Mouse (Mus musculus) heart, embryonic 16.5 days (tissue): ENCODE results near the gene Slc16a4. TPM values are rescaled to one million over a fixed set of nuclear protein-coding genes. Genes with fewer than 3 reads are reported as not detected.

Experiments
- ATAC-seq: fragments of 200-750 bp; cut with Nextera tagmentation; replicated peaks from 2 replicates; pipeline ENCODE4 v1.8.0; 2017; ENCODE audit warnings: moderate number of reproducible peaks; ENCODE audit not compliant: insufficient read depth, low FRiP score; ENCODE audit errors: extremely low read depth
- H3K27ac ChIP-seq: fragments of 300-500 bp; sonication (generic); 2 replicates; pipeline ENCODE4 v1.5.1; 2014; ENCODE audit warnings: mild to moderate bottlenecking, low read length, control low read depth, moderate library complexity
- H3K27me3 ChIP-seq: fragments of 300-500 bp; sonication (generic); 2 replicates; pipeline ENCODE4 v1.6.1; 2014; ENCODE audit warnings: low read length, mixed read lengths; ENCODE audit not compliant: control insufficient read depth, insufficient read depth
- H3K36me3 ChIP-seq: fragments of 300-500 bp; sonication (generic); 2 replicates; pipeline ENCODE4 v1.6.1; 2014; ENCODE audit not compliant: control insufficient read depth, insufficient read depth
- H3K4me1 ChIP-seq: fragments of 300-500 bp; sonication (generic); 2 replicates; pipeline ENCODE4 v1.6.1; 2014; ENCODE audit warnings: low read length, mixed read lengths; ENCODE audit not compliant: control insufficient read depth, insufficient read depth
- H3K4me2 ChIP-seq: fragments of 300-500 bp; sonication (generic); 2 replicates; pipeline ENCODE4 v1.6.1; 2014; ENCODE audit warnings: low read depth, mild to moderate bottlenecking, control low read depth, low read length
- H3K4me3 ChIP-seq: fragments of 300-500 bp; sonication (generic); 2 replicates; pipeline ENCODE4 v1.5.1; 2014; ENCODE audit warnings: mild to moderate bottlenecking, control low read depth, low read length
- H3K9ac ChIP-seq: fragments of 300-500 bp; sonication (generic); 2 replicates; pipeline ENCODE4 v1.6.1; 2014; ENCODE audit warnings: low read length, control low read depth
- H3K9me3 ChIP-seq: fragments of 300-500 bp; sonication (generic); replicated peaks from 2 replicates; pipeline ENCODE4 v1.6.1; 2016; ENCODE audit warnings: low read length; ENCODE audit not compliant: control insufficient read depth
- WGBS: fragments of 180-500 bp; shearing (Covaris S2); extraction: QIAGEN DNeasy Blood & Tissue Kit; methylation state at CpG from one replicate; pipeline ENCODE4 v1.1.7; 2014; 5-methylcytosine and 5-hydroxymethylcytosine counted together
- polyA plus RNA-seq: library from polyadenylated mRNA; unstranded; fragments of >200 nt; fragmentation: Nextera tagmentation; extraction: Ambion mirVana; gene quantifications from 2 replicates; pipeline ENCODE4 v1.2.1, GENCODE M21; 2015

The Slc16a4 gene
- polyA plus RNA-seq: 1.0 and 1.2 TPM in 2 replicates

DNA sequence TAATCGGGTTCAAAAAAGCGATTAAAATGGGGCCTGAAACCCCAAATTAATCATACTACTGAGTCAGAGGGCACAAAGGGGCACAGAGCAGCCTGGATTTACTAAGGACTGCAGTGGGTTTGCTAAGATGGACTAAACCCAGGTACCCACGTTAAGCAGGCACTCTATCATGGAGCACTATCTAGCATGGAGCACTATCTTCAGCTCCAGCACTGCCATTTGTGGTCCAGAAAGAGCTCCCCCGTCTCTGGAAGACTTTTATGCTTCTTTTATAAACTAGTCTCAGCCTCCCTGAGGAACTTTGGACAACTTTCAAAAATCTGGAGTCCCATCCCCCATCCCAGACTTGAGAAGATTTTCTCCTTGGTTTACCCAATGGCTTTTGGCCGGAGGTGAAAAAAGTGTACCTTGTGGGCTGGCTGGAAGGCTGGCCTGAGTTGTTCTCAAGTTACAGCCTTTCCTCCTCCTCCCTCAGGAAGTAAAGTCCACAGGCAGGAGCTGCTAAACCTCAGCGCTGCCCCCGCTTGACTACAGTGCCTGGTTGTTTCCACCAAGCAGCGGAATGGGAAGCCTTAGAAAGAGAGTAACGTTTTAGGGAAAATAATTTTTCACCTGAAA, at the start of gene Slc16a4:
Slc16a4 (plus strand) TSS at position 467 of the 618 bp plus-strand sequence.
- Histone ChIP-seq H3K27ac (peak within 1 kb of the TSS; percentile 44; the same call in 1 of the 2 replicates), H3K9me3 (no peaks in the 10 kb centered on the region), H3K4me3 (no peak within 1 kb of the TSS), H3K9ac (no peak within 1 kb of the TSS), H3K36me3 (no peaks in the 10 kb centered on the region), H3K27me3 (no peaks in the 10 kb centered on the region), H3K4me2 (peak within 1 kb of the TSS; percentile 32; the same call in 1 of the 2 replicates), H3K4me1 (no peaks in the 10 kb centered on the region)
- peak; percentile 79 for ATAC-seq
- 27% methylated on average over 9 of the region's 9 CpGs for WGBS

DNA sequence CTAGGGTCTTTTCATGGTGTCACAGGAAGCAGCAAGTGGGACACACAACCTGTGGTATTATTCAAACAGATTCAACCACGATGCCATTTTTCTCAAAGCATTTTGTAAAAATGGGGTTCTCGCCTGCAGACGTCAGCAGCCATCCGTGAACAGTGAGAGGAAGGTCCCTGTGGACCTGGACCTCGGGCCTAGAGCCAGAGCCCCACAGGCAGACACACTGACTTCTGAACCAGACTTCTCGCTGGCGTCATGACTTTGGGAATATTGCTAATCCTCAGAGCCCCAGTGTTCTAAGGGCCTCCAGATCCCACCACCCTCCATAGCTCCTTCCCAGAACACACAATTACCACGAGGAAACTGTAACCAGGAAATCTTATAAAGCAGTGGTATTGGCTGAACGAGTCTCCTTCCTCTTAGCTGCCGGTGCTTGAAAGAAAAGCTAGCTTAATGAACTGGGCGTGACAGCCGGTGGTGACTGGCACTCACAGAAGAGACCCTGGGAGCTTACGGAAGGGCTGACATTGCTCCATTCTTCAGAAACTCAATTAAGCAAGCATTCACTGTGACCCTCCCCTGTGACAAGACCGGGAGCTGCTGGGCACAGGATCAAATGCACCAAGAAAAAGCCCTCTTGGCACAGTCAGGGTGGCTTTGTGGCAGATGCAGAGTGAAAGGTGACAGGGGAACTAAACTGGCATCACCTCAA, 49.5 kb upstream of the Slc16a4 start:
- H3K9ac ChIP-seq: no peak overlapping the region
- H3K4me2 ChIP-seq: no peak overlapping the region
- no peak overlapping the region for H3K4me3 ChIP-seq
- ATAC-seq: no peak
- H3K27ac ChIP-seq: no peak overlapping the region
- no peaks in the 10 kb centered on the region for H3K4me1 ChIP-seq
- no peaks in the 10 kb centered on the region for H3K36me3 ChIP-seq
- WGBS: 47% methylated on average over 14 of the region's 14 CpGs
- H3K9me3 ChIP-seq: no peaks in the 10 kb centered on the region
- no peaks in the 10 kb centered on the region for H3K27me3 ChIP-seq

GRCm38 (mm10) chr3:107246876-107247275, 44.2 kb upstream of the Slc16a4 start:
- Histone ChIP-seq H3K9me3 (no peaks in the 10 kb centered on the region), H3K4me3 (no peak overlapping the region), H3K27me3 (no peaks in the 10 kb centered on the region), H3K36me3 (no peaks in the 10 kb centered on the region), H3K9ac (no peak overlapping the region), H3K4me1 (no peaks in the 10 kb centered on the region), H3K4me2 (no peak overlapping the region), H3K27ac (no peak overlapping the region)
- ATAC-seq: no peak
- WGBS: 77% methylated on average over 6 of the region's 6 CpGs

- Histone ChIP-seq H3K27me3 (no peaks in the 10 kb centered on the region), H3K4me3 (no peak overlapping the region), H3K9ac (no peak overlapping the region), H3K9me3 (no peaks in the 10 kb centered on the region), H3K4me1 (no peaks in the 10 kb centered on the region), H3K27ac (no peak overlapping the region), H3K36me3 (no peaks in the 10 kb centered on the region), H3K4me2 (no peak overlapping the region)
- ATAC-seq: no peak
- WGBS: 34% methylated on average over 3 of the region's 3 CpGs
Measured at GRCm38 (mm10) chr3:107249042-107249441, 42.0 kb upstream of the Slc16a4 start.

- Histone ChIP-seq H3K27ac (no peak overlapping the region), H3K9me3 (no peaks in the 10 kb centered on the region), H3K4me1 (no peaks in the 10 kb centered on the region), H3K9ac (no peak overlapping the region), H3K36me3 (no peaks in the 10 kb centered on the region), H3K27me3 (no peaks in the 10 kb centered on the region), H3K4me3 (no peak overlapping the region), H3K4me2 (no peak overlapping the region)
- WGBS: 26% methylated on average over 2 of the region's 2 CpGs
- ATAC-seq: no peak
Measured at GRCm38 (mm10) chr3:107250320-107250719, 40.7 kb upstream of the Slc16a4 start.

- no peak overlapping the region for H3K9ac ChIP-seq
- peak overlapping the region; percentile 32; the same call in 1 of the 2 replicates for H3K27ac ChIP-seq
- no peak overlapping the region for H3K4me2 ChIP-seq
- H3K36me3 ChIP-seq: no peaks in the 10 kb centered on the region
- no peaks in the 10 kb centered on the region for H3K9me3 ChIP-seq
- H3K4me1 ChIP-seq: no peaks in the 10 kb centered on the region
- ATAC-seq: peak; percentile 65
- H3K27me3 ChIP-seq: no peaks in the 10 kb centered on the region
- WGBS: 46% methylated on average over 4 of the region's 4 CpGs
- no peak overlapping the region for H3K4me3 ChIP-seq
Measured at GRCm38 (mm10) chr3:107252035-107252434, 39.0 kb upstream of the Slc16a4 start.

- ATAC-seq: no peak
- no peak overlapping the region for H3K4me3 ChIP-seq
- WGBS: 71% methylated on average over 5 of the region's 5 CpGs
Measured at GRCm38 (mm10) chr3:107253925-107254324, 37.1 kb upstream of the Slc16a4 start.

DNA sequence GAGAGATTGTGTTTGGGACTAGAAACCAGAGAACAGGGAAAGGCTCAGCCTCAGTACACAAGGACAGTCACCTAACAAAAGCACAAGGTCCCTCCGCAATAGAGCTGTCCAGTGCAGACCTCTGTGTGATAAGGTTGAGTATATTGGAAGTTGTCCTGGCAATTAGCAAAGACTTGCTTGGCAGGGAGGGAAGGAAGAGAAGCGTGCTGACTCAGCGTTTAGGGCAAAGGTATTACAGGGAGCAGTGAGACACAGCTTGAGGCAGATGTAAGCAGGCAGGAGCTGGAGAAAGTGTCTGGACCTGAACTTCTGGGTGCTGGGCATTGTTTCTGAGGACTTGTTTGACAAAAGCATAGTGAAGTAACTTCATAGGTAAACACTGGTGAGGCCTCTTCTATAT, 35.0 kb upstream of the Slc16a4 start:
- Histone ChIP-seq H3K9me3 (no peaks in the 10 kb centered on the region), H3K4me2 (no peak overlapping the region), H3K27me3 (no peaks in the 10 kb centered on the region), H3K36me3 (no peaks in the 10 kb centered on the region), H3K4me3 (no peak overlapping the region), H3K27ac (no peak overlapping the region), H3K9ac (no peak overlapping the region), H3K4me1 (no peaks in the 10 kb centered on the region)
- WGBS: 67% methylated on average over 3 of the region's 3 CpGs
- ATAC-seq: no peak

More at GRCm38 (mm10) chr3:107253925-107254324, 37.1 kb upstream of the Slc16a4 start:
- H3K4me2 ChIP-seq: no peak overlapping the region
- no peaks in the 10 kb centered on the region for H3K36me3 ChIP-seq
- no peak overlapping the region for H3K27ac ChIP-seq
- no peaks in the 10 kb centered on the region for H3K9me3 ChIP-seq
- H3K27me3 ChIP-seq: no peaks in the 10 kb centered on the region
- no peaks in the 10 kb centered on the region for H3K4me1 ChIP-seq
- no peak overlapping the region for H3K9ac ChIP-seq

GRCm38 (mm10) chr3:107256724-107257123, 34.3 kb upstream of the Slc16a4 start:
- Histone ChIP-seq H3K27me3 (no peaks in the 10 kb centered on the region), H3K4me3 (no peak overlapping the region), H3K27ac (no peak overlapping the region), H3K4me2 (no peak overlapping the region), H3K4me1 (0 out of 2 replicates have a peak, but pooled peaks cover under 1% of the 10 kb centered on the region), H3K36me3 (no peaks in the 10 kb centered on the region), H3K9ac (no peak overlapping the region), H3K9me3 (no peaks in the 10 kb centered on the region)
- no peak for ATAC-seq
- WGBS: 55% methylated on average over 7 of the region's 7 CpGs
